Mouse (Mus musculus): ENCODE data around the gene Pi16.

- no peak for TF ChIP-seq CTCF (IDR thresholded peaks at IDR 0.05; ENCODE audit: insufficient read depth, low read depth, low read length)
- no peak for TF ChIP-seq POLR2A (IDR thresholded peaks at IDR 0.05; ENCODE audit: insufficient read depth, low read depth, low read length)
These were observed 35.1 kb upstream of the Pi16 start for GRCm38 (mm10) chr17:29282216-29282952.
